Mouse (Mus musculus): ENCODE measurements around the gene Elane. TPM values are rescaled to one million over a fixed set of nuclear protein-coding genes. Genes with fewer than 3 reads are reported as not detected.
A peak's percentile ranks its signal among the peaks of the same experiment; 100 is the strongest.

Gene Elane
- polyA plus RNA-seq, 1 experiment from 2014 or later: not detected

DNA sequence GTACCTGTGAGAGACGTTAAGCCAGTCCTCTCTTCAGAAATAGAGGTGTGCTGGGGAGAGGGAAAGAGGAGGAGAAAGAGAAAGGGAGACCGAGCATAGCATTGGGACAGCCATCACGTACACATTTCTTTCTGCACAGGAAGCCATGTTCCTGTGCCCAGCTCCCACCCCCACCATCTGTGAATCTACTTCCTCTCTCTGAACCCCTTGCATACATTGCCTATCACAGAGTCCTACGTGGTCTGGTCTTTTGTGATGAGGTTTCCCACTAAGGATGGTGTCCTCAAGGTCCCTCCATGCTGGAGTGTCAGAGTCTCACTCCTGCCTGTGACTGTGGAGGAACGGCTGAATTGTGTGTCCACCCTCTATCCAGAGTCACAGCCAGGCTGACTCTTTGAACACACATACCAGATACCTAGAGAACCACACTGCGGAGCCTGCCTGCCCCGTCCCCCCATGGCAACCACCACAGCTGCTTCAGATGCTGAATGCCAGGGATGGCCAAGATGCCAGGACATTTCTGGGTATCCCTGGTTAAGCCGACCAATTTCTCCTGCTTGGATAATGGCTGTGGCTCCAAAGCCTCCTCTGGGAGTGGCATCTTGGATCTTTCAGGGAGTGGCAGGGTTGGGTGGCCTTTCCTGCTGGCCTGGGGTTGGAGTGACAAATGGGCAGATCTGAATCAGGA lies 36.0 kb upstream of the Elane start:
- H3K9ac ChIP-seq (ENCODE audit: low read length): no peak overlapping the region
- ATAC-seq (replicated peaks; ENCODE audit: low FRiP score) (no peak), DNase-seq (ENCODE audit: low spot score) (no peak)
- no peak overlapping the region for H3K27ac ChIP-seq (ENCODE audit: low read depth, low read length)
- H3K4me2 ChIP-seq (ENCODE audit: low read depth, low read length, severe bottlenecking): no peak overlapping the region
- WGBS: 94% methylated on average over 8 of the region's 8 CpGs
- H3K36me3 ChIP-seq (ENCODE audit: control insufficient read depth, insufficient read depth, low read length): no peaks in the 10 kb centered on the region
- no peaks in the 10 kb centered on the region for H3K27me3 ChIP-seq (ENCODE audit: control insufficient read depth, insufficient read depth, low read length)
- no peaks in the 10 kb centered on the region for H3K9me3 ChIP-seq (ENCODE audit: control insufficient read depth, low read length)
- H3K4me3 ChIP-seq (ENCODE audit: low read depth, low read length): no peak overlapping the region
- peaks cover 16% of the 10 kb centered on the region for H3K4me1 ChIP-seq (replicated peaks; ENCODE audit: control insufficient read depth, insufficient read depth, low read length)

- no peak for ATAC-seq (replicated peaks; ENCODE audit: low FRiP score)
- H3K9me3 ChIP-seq (ENCODE audit: control insufficient read depth, low read length): no peaks in the 10 kb centered on the region
- DNase-seq (ENCODE audit: low spot score): no peak
- peak overlapping the region; percentile 87; the same call in 1 of the 2 replicates for H3K4me2 ChIP-seq (ENCODE audit: low read depth, low read length, severe bottlenecking)
- peak overlapping the region; percentile 100; the same call in 1 of the 2 replicates for H3K27ac ChIP-seq (ENCODE audit: low read depth, low read length)
- no peaks in the 10 kb centered on the region for H3K36me3 ChIP-seq (ENCODE audit: control insufficient read depth, insufficient read depth, low read length)
- peaks cover 22% of the 10 kb centered on the region for H3K4me1 ChIP-seq (replicated peaks; ENCODE audit: control insufficient read depth, insufficient read depth, low read length)
- H3K9ac ChIP-seq (ENCODE audit: low read length): peak overlapping the region; percentile 83
- H3K4me3 ChIP-seq (ENCODE audit: low read depth, low read length): no peak overlapping the region
- 92% methylated on average over 3 of the region's 3 CpGs for WGBS
- no peaks in the 10 kb centered on the region for H3K27me3 ChIP-seq (ENCODE audit: control insufficient read depth, insufficient read depth, low read length)
Measured at GRCm38 (mm10) chr10:79851653-79852052, 34.4 kb upstream of the Elane start.

DNA sequence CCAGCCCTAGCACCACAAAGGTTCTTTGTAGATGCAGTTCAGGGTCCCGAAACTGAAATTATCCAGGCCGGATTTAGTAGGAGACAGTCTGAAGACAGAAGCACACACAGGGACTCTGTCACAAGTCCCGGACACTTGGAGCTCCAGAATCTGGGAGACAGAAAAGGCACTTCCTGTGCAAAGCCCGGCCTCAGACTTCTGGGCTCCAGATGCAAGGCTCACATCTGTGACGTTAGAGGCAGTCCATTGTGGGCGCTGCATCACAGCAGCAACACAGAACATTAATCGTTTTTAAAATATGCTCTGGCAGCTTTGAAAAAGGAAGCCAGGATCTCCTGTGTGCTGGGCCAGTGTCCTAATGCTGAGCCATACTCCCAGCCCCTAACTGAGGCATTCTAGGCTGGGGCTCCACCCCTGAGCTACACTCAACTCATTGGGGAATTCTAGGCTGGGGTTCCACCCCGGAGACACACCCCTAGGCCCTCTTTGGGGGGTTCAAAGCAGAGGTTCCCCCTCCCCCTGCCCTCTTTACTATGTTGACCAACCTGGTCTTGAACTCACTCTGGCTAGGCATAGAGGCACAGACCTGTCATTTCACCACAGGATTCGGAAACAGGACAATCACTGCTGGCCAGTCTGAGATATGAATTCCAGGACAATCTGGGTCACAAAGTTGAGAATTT lies 33.8 kb upstream of the Elane start:
- ATAC-seq (replicated peaks; ENCODE audit: low FRiP score) (no peak), DNase-seq (ENCODE audit: low spot score) (no peak)

GRCm38 (mm10) chr10:79852827-79853226 lies 33.2 kb upstream of the Elane start:
- DNase-seq (ENCODE audit: low spot score): no peak
- no peaks in the 10 kb centered on the region; the same call in 1 of the 2 replicates for H3K36me3 ChIP-seq (ENCODE audit: control insufficient read depth, insufficient read depth, low read length)

More for the DNA sequence above, 33.8 kb upstream of the Elane start:
- Histone ChIP-seq H3K9ac (ENCODE audit: low read length) (peak overlapping the region; percentile 83), H3K4me2 (ENCODE audit: low read depth, low read length, severe bottlenecking) (peak overlapping the region; percentile 87), H3K4me1 (replicated peaks; ENCODE audit: control insufficient read depth, insufficient read depth, low read length) (peaks cover 28% of the 10 kb centered on the region), H3K4me3 (ENCODE audit: low read depth, low read length) (peak overlapping the region; percentile 98; the same call in 1 of the 2 replicates), H3K36me3 (ENCODE audit: control insufficient read depth, insufficient read depth, low read length) (no peaks in the 10 kb centered on the region; the same call in 1 of the 2 replicates), H3K9me3 (ENCODE audit: control insufficient read depth, low read length) (no peaks in the 10 kb centered on the region), H3K27ac (ENCODE audit: low read depth, low read length) (peak overlapping the region; percentile 100), H3K27me3 (ENCODE audit: control insufficient read depth, insufficient read depth, low read length) (no peaks in the 10 kb centered on the region)
- WGBS: 74% methylated on average over 9 of the region's 9 CpGs

GRCm38 (mm10) chr10:79853392-79853791 lies 32.7 kb upstream of the Elane start:
- Histone ChIP-seq H3K4me2 (ENCODE audit: low read depth, low read length, severe bottlenecking) (peak overlapping the region; percentile 87), H3K27ac (ENCODE audit: low read depth, low read length) (peak overlapping the region; percentile 100), H3K9ac (ENCODE audit: low read length) (peak overlapping the region; percentile 83), H3K27me3 (ENCODE audit: control insufficient read depth, insufficient read depth, low read length) (no peaks in the 10 kb centered on the region), H3K4me1 (replicated peaks; ENCODE audit: control insufficient read depth, insufficient read depth, low read length) (peaks cover 39% of the 10 kb centered on the region), H3K4me3 (ENCODE audit: low read depth, low read length) (peak overlapping the region; percentile 98), H3K9me3 (ENCODE audit: control insufficient read depth, low read length) (no peaks in the 10 kb centered on the region), H3K36me3 (ENCODE audit: control insufficient read depth, insufficient read depth, low read length) (no peaks in the 10 kb centered on the region; the same call in 1 of the 2 replicates)
- ATAC-seq (replicated peaks; ENCODE audit: low FRiP score) (peak; percentile 34), DNase-seq (ENCODE audit: low spot score) (peak; percentile 92)
- 1% methylated on average over 15 of the region's 15 CpGs for WGBS

More at GRCm38 (mm10) chr10:79852827-79853226, 33.2 kb upstream of the Elane start:
- Histone ChIP-seq H3K4me3 (ENCODE audit: low read depth, low read length) (peak overlapping the region; percentile 98), H3K27ac (ENCODE audit: low read depth, low read length) (peak overlapping the region; percentile 100), H3K4me1 (replicated peaks; ENCODE audit: control insufficient read depth, insufficient read depth, low read length) (peaks cover 34% of the 10 kb centered on the region), H3K4me2 (ENCODE audit: low read depth, low read length, severe bottlenecking) (peak overlapping the region; percentile 87), H3K9me3 (ENCODE audit: control insufficient read depth, low read length) (no peaks in the 10 kb centered on the region), H3K9ac (ENCODE audit: low read length) (peak overlapping the region; percentile 83), H3K27me3 (ENCODE audit: control insufficient read depth, insufficient read depth, low read length) (no peaks in the 10 kb centered on the region)
- no peak for ATAC-seq (replicated peaks; ENCODE audit: low FRiP score)
- 30% methylated on average over 8 of the region's 8 CpGs for WGBS

DNA sequence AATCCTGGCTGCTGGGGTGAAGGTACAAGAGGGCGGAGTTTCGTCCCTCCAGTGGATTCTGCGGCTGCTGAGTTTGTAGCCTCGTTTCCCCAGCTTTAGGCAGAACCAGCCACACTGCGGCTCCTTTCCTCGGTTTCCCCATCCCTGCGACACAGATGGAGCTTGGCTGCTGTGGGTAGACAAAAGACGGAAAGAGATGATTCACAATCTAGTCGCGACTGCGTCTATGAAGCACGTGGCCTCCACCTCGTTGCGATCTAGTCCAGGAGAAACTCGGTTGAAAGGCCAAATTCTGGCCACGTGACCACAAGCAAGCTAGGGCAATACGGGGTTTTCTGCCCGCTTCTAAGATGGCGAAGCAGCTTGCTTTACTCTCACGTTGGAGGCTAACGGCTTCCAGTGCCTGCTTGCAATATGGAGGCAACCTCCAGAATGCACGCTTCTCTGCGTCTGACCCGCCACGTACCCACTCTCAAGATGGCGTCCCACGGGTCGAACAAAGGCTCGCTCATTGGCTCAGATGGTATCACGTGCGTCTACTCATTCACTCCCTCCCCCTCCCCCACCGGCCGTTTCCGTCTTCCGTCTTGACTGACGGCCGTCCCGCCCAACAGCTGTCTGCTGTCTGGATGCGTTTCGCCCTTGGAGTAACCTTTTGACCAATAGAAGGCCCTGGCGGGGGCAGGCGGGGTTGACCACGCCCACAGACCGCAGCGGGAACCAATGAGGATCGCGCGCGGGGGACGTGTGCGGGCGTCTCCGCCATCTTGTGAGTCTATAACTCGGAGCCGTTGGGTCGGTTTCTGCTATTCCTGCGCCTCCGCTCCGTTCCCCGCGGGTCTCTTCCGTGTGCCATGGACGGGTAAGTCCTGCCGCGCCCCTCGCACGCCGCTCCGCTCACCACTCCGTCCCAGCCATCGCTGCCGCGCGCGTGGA lies 31.9 kb upstream of the Elane start, which contains the start of gene Ptbp1:
TSS of gene Ptbp1 (plus strand) at position 568 of the 936 bp plus-strand sequence.
- no peaks in the 10 kb centered on the region for H3K27me3 ChIP-seq (ENCODE audit: control insufficient read depth, insufficient read depth, low read length)
- peaks cover under 1% of the 10 kb centered on the region; the same call in 1 of the 2 replicates for H3K36me3 ChIP-seq (ENCODE audit: control insufficient read depth, insufficient read depth, low read length)
- H3K9ac ChIP-seq (ENCODE audit: low read length): peak within 1 kb of the TSS; percentile 98
- WGBS: under 1% methylated on average over 75 of the region's 75 CpGs
- H3K27ac ChIP-seq (ENCODE audit: low read depth, low read length): peak within 1 kb of the TSS; percentile 100
- DNase-seq (ENCODE audit: low spot score) (peak; percentile 100), ATAC-seq (replicated peaks; ENCODE audit: low FRiP score) (peak; percentile 92)
- H3K4me3 ChIP-seq (ENCODE audit: low read depth, low read length): peak within 1 kb of the TSS; percentile 98
- H3K4me1 ChIP-seq (replicated peaks; ENCODE audit: control insufficient read depth, insufficient read depth, low read length): peaks cover 39% of the 10 kb centered on the region
- H3K9me3 ChIP-seq (ENCODE audit: control insufficient read depth, low read length): no peaks in the 10 kb centered on the region
- H3K4me2 ChIP-seq (ENCODE audit: low read depth, low read length, severe bottlenecking): peak within 1 kb of the TSS; percentile 88

DNA sequence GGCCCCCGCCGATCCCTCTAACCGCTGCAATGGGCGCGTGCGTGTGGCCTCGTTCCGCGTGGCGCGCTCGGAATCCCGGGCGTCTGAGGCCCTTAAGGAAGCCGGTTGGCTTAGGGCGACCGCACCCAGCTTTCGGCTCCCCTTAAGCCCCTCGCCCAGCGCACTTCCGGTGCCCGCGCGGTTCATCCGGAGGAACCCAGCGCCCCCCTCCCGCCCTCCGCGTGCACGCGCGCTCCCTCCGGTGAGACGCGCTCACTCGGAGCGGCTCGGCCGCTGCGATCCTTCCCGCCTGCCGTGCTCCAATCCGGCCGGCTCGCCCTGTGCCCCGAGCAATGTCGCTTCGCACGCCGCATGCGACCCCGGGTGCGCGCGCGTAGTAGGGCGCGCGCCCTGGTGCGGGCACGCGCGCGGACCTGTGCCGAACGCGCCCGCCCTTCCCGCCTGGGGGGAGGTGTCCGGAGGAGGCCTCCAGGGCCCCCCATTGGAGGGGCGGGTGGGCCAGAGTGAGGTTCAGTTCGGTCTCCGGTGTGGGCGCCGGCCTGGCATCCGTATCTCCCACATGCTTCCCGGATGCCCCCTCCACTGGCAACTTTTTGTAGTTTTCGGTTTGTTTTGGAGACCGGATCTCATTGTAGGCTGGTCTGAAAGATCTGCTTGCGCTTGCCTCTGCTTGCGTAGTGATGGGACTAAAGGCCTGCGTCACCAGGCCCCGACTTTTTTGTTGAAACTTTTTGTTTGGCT lies 31.1 kb upstream of the Elane start:
- H3K4me1 ChIP-seq (replicated peaks; ENCODE audit: control insufficient read depth, insufficient read depth, low read length): peaks cover 39% of the 10 kb centered on the region
- ATAC-seq (replicated peaks; ENCODE audit: low FRiP score): peak; percentile 53
- DNase-seq (ENCODE audit: low spot score): peak; percentile 91
- H3K4me3 ChIP-seq (ENCODE audit: low read depth, low read length): peak overlapping the region; percentile 98
- no peaks in the 10 kb centered on the region for H3K9me3 ChIP-seq (ENCODE audit: control insufficient read depth, low read length)
- peaks cover 8% of the 10 kb centered on the region; the same call in 1 of the 2 replicates for H3K36me3 ChIP-seq (ENCODE audit: control insufficient read depth, insufficient read depth, low read length)
- H3K27ac ChIP-seq (ENCODE audit: low read depth, low read length): peak overlapping the region; percentile 100
- H3K4me2 ChIP-seq (ENCODE audit: low read depth, low read length, severe bottlenecking): peak overlapping the region; percentile 88
- H3K27me3 ChIP-seq (ENCODE audit: control insufficient read depth, insufficient read depth, low read length): no peaks in the 10 kb centered on the region
- under 1% methylated on average over 82 of the region's 83 CpGs for WGBS
- H3K9ac ChIP-seq (ENCODE audit: low read length): peak overlapping the region; percentile 98

Measured in forebrain, embryonic 11.5 days (tissue).